Mouse (Mus musculus) fibroblast of lung, adult 2 months (primary cell): ENCODE results near the gene Mrps18b.

Experiments
- DNase-seq: peaks from one replicate; pipeline ENCODE4 v3.0.0-alpha.2; 2011; ENCODE audit warnings: low read depth

Mrps18b gene

GRCm38 (mm10) chr17:35918276-35919059, 2.3 kb upstream of the Mrps18b start:
- no peak for DNase-seq

GRCm38 (mm10) chr17:35917463-35918251, 1.5 kb upstream of the Mrps18b start:
- no peak for DNase-seq

DNA sequence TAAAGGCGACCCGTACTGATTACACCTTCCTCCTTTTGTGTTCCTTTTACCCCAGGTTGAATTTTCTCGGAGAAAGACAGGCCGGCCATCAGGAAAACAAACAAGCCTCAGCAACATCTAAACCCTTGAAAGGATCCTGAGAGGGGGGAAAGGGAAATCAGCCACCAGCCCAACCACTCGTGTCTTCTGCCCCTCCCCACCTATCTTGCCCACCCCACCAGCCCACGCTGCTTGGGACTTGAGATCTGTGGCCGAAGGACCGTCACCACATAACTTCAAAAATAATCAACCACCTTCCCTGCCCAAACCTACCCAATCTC, 914 bp upstream of the Mrps18b start:
- no peak for DNase-seq

DNA sequence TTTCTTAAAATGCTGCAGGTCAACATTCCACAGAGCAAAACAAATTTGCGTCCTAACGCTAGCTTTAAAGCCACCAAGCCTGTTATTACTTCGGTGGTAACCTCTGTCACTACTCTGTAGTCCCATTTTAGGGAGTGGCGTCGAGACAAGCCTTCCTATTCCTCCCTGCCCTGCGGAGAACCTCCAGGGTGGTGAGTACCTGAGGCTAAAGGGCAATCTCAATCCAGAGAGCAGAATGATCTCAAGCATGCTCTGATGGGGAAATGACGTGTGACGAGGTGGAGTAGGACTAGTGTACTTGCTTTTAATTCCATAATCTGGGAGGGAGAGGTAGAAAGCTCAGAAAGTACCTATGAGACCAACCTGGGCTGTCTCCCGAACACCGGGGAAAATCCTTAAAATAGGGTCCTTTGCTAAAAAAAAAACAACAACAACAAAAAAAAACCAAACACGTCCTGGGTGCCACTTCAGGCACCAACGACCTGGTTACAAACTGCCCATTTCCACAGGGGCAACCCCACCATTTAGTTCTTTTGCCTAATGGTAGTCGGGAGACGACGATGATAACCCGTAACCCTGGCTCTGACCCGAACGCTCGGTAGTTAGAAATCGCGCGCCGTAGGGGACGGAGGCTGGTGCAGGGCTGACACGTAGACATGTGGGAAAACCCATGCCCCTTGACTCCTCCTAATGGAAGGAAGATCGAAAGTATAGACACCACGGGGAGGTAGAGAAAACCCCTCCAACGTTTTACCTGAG, 472 bp downstream of the Mrps18b start:
- DNase-seq, result no peak

GRCm38 (mm10) chr17:35914975-35915374, 1.2 kb downstream of the Mrps18b start:
- no peak for DNase-seq

- DNase-seq, result peak; percentile 68
Measured at GRCm38 (mm10) chr17:35909919-35910369, 6.2 kb downstream of the Mrps18b start, which contains the start of gene Atat1. Gene Atat1, minus strand, starts transcription at chr17:35910075.

GRCm38 (mm10) chr17:35909186-35909918, 6.8 kb downstream of the Mrps18b start:
- DNase-seq, result no peak

GRCm38 (mm10) chr17:35907609-35908008, 8.6 kb downstream of the Mrps18b start:
- DNase-seq, result no peak

DNA sequence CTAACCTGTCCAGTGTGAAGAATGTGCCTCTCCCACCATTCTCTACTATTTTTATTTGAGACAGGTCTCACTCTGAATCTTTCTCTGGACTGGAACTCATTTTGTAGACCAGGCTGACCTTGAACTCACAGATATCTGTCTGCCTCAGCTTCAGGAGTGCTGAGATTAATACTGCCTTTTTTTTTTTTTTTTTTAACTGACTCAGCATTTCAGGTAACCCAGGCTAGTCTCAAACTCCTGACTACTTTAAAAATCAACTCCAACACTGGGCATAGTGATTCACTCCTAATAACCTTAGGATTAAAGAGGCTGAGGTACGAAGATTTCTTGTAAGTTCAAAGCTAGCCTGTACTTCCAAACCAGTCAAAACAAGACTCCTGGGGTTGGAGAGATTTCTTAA, 10.6 kb downstream of the Mrps18b start:
- no peak for DNase-seq

DNA sequence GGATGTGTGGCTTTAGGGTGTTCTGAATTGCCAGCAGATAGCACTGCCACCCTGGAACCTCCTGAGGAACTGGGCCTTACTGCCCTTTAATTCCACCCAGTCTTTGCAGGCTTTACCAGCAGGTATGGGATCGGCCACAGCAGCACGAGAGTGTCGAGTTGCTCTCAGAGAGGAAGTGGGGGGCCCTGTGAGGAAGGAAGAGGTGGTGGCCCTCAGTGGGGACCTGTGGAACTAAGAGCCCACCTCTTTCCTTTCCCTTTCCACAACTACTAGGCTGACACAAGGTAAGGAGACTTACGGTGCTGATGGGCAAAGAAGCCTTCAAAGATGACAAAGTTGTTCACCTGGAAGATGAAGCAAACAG, 12.2 kb downstream of the Mrps18b start:
- no peak for DNase-seq

- DNase-seq, result peak; percentile 89
Measured at GRCm38 (mm10) chr17:35903343-35903991, 12.7 kb downstream of the Mrps18b start.

- DNase-seq, result no peak
Measured at GRCm38 (mm10) chr17:35900636-35901035, 15.6 kb downstream of the Mrps18b start.

DNA sequence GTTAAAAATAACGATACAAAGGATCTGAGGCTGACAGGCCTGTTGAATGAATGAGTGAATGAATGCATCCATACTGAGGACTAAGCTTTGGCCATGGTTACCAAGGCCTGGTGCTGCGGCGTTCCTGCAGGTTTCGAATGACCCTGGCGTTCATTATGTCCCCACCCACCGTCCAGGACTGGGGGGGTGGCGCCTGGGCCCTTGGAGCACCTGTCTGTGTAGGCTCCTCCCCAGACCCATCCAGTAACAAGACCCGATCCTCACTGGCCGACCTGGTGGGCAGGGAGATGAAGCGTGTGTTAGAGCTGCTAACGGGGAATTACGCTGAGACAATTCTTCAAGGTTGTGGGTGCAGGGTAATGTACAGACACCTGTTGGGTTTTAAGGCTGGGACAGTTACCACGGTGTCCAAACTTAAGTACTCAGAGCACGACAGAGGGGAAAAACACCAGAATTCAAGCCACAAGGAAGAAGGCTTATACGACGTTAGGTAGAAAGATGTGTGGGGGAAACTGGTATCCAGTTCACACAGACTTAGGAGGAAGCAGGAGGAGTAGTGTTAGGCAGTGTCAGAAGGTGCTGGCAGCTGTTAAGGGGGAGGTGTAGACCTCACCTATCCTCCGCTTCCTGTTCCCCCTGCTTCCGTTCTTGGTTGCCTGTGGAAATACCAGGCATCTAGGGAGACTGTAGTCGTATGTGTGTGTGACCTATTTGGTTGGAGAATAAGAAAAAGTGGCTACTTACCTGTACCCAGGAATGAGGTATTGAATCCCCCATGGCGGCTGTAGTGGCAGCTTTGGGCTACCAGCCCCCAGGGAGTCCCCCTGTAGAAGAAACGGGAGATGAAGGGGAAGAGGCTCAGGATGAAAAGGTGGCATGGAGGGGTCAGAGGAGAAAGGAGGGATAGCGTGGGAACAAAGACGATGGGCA, 18.3 kb downstream of the Mrps18b start:
- DNase-seq, result no peak

DNA sequence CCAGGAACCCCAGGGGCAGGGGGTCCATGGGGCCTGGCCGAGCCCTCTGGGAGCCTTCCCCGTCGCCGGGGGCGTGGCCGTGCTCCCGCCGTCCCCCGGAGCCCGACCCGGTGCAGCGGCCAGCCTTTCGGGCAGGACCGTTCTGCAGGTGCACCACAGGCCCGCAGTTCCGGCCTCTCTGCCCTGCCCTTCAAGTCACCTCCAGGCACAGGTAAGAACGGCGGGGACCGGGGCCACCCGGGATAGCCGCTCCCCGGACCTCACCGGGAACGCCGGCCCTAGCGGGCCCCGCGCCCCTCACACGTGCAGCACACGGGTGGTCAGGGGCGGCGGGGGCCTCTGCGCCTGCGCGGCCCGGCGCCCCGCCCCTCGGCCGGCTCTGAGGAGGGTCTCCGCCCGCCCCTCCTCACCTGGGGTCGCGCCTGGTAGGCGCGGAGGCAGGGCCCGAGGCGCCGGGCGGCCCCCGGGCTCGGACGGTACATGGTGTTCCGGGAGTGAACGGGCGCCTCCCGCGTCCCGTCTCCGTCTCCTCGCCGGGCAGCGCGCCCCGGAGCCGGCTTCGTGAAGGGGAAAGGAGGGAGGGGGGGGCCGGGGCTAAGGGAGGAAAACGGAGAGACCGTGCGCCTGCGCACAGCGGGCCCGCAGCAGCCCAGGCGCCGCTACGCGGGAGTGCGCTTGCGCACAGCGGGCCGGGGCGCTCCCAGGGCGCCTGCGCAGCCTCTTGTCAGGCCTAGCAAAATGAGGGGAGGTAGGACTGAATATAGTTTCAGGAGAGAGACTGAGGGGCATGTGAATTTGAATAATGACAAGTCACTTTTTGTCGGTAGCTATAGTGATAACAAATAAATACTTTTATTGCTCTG, 19.2 kb downstream of the Mrps18b start, which contains the start of gene 2310061I04Rik:
Gene 2310061I04Rik (minus strand): TSS at position 651 of the 863 bp plus-strand sequence.
- DNase-seq, result peak; percentile 75

DNA sequence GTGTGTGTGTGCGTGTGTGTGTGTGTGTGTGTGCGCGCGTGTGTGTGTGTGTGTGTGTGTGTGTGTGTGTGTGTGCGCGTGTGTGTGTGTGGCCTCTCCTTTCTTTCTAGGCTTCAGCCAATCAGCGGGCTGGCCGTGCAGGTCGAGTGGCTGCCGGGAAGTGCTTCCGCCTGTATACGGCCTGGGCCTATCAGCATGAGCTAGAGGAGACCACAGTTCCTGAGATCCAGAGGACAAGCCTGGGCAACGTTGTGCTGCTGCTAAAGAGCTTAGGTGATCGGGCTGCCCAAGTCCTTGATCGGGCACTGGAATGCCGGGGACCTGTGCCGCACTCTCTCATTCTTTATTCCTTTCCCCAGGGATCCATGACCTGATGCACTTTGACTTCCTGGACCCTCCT, 28.5 kb downstream of the Mrps18b start:
- DNase-seq, result no peak

GRCm38 (mm10) chr17:35883777-35884176, 32.4 kb downstream of the Mrps18b start:
- DNase-seq, result no peak

GRCm38 (mm10) chr17:35882924-35883323, 33.3 kb downstream of the Mrps18b start:
- DNase-seq, result no peak

DNA sequence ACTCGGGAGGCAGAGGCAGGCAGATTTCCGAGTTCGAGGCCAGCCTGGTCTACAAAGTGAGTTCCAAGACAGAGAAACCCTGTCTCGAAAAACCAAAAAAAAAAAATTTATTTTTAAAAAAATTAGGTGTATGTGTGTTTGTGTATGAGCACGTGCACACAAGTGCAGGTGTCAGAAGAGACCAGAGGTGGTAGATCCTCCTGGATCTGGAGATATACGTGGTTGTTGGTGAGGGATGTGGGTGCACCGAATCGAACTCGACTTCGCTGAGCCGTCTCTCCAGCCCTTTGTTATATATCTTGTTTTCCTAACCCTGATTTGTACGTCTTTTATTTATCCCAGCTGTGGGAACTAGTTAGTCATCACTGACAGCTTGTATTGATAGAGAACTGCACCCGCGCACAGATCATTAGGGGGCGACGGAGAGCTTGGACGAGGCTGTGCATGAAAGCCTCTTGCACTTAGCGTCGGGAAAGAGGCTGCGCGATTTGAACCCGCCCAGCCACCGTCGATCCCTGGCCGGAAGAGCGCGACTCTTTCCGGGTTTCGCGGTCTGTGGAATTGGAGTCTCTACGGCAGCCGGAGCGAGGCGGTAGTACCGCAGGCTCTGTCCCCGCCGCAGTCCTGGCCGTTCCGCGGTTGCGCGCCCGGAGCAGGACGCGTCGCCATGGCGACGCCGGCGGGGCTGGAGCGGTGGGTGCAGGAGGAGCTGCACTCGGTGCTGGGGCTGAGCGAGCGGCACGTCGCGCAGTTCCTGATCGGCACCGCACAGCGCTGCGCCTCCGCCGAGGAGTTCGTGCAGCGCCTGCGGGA, 36.7 kb downstream of the Mrps18b start, which contains the start of gene Dhx16:
Gene Dhx16 (plus strand): TSS at position 575 of the 813 bp plus-strand sequence.
- DNase-seq, result peak; percentile 94
